Mouse (Mus musculus) MEL (cell line): ENCODE data around the gene Vamp2. TPM values are rescaled to one million over a fixed set of nuclear protein-coding genes. Genes with fewer than 3 reads are reported as not detected.

Source experiments
- DNase-seq: peaks from one replicate; pipeline ENCODE4 v3.0.0; 2011; ENCODE audit warnings: low read depth, low spot score
- H3K27ac ChIP-seq: 2 replicates; pipeline ENCODE4 v1.5.1; 2012; ENCODE audit warnings: low read depth, mild to moderate bottlenecking, control low read depth, low read length, moderate library complexity; ENCODE audit not compliant: control insufficient read depth
- H3K27me3 ChIP-seq, 2 experiments: fragments of 150-350 bp in 1 of 2; sonication (generic) in 1 of 2; 2 replicates each; pipeline ENCODE4 v1.6.1; 2012; ENCODE audit warnings: low read length in 2 of 2, mild to moderate bottlenecking in 2 of 2, improper control_type of control experiment in 1 of 2, moderate library complexity in 1 of 2; ENCODE audit not compliant: insufficient read depth in 2 of 2, control insufficient read depth in 1 of 2
- H3K36me3 ChIP-seq, 2 experiments: 2 replicates each; pipeline ENCODE4 v1.6.1; 2012 to 2014; ENCODE audit warnings: low read length in 2 of 2, improper control_type of control experiment in 1 of 2, inconsistent platforms in 1 of 2, mild to moderate bottlenecking in 1 of 2; ENCODE audit not compliant: insufficient read depth in 2 of 2, control insufficient read depth in 1 of 2
- H3K4me1 ChIP-seq, 2 experiments: fragments of 150-350 bp in 1 of 2; sonication (generic) in 1 of 2; 2 replicates each; pipeline ENCODE4 v1.6.1; 2012; ENCODE audit warnings: low read length in 2 of 2, improper control_type of control experiment in 1 of 2, mild to moderate bottlenecking in 1 of 2; ENCODE audit not compliant: insufficient read depth in 2 of 2, control insufficient read depth in 1 of 2
- H3K4me3 ChIP-seq, 2 experiments: fragments of 150-350 bp in 1 of 2; sonication (generic) in 1 of 2; 2 replicates each; pipeline ENCODE4 v1.5.1; 2012; ENCODE audit warnings: low read depth in 2 of 2, low read length in 2 of 2, mild to moderate bottlenecking in 2 of 2, moderate library complexity in 2 of 2, control low read depth in 1 of 2, improper control_type of control experiment in 1 of 2; ENCODE audit not compliant: control insufficient read depth in 1 of 2, insufficient read depth in 1 of 2
- H3K79me2 ChIP-seq: 2 replicates; pipeline ENCODE4 v1.6.1; 2012; ENCODE audit warnings: mild to moderate bottlenecking, low read length, moderate library complexity; ENCODE audit not compliant: control insufficient read depth, poor library complexity, insufficient read depth
- H3K9ac ChIP-seq: 2 replicates; pipeline ENCODE4 v1.6.1; 2012; ENCODE audit warnings: low read depth, mild to moderate bottlenecking, control low read depth, low read length, moderate library complexity; ENCODE audit not compliant: control insufficient read depth, poor library complexity, severe bottlenecking
- H3K9me3 ChIP-seq: fragments of 150-350 bp; sonication (generic); replicated peaks from 2 replicates; pipeline ENCODE4 v1.6.1; 2012; ENCODE audit warnings: mild to moderate bottlenecking, low read length, improper control_type of control experiment, moderate library complexity; ENCODE audit not compliant: insufficient read depth
- CHD1 ChIP-seq: IDR thresholded peaks from 2 replicates; pipeline ENCODE4 v1.6.1; 2012; ENCODE audit warnings: low read depth, mild to moderate bottlenecking, inconsistent platforms, low read length, improper control_type of control experiment
- CTCF ChIP-seq, 3 experiments: IDR thresholded peaks in 2 of 3; conservative IDR thresholded peaks in 1 of 3; 2 replicates each; pipeline ENCODE4 v1.5.1; 2011 to 2012; ENCODE audit warnings: low read length in 3 of 3, low read depth in 2 of 3, mild to moderate bottlenecking in 2 of 3, improper control_type of control experiment in 1 of 3, inconsistent platforms in 1 of 3, mixed read lengths in 1 of 3, moderate library complexity in 1 of 3; ENCODE audit not compliant: control insufficient read depth in 1 of 3, insufficient read depth in 1 of 3, poor library complexity in 1 of 3, severe bottlenecking in 1 of 3
- E2F4 ChIP-seq: IDR thresholded peaks from 2 replicates; pipeline ENCODE4 v1.6.1; 2011; ENCODE audit warnings: low read depth, low read length, improper control_type of control experiment, borderline replicate concordance
- ETS1 ChIP-seq: IDR thresholded peaks from 2 replicates; pipeline ENCODE4 v1.6.1; 2012; ENCODE audit warnings: low read depth, mild to moderate bottlenecking, inconsistent platforms, low read length, improper control_type of control experiment, moderate library complexity
- GABPA ChIP-seq: IDR thresholded peaks from 2 replicates; pipeline ENCODE4 v1.6.1; 2012; ENCODE audit warnings: low read depth, mild to moderate bottlenecking, inconsistent platforms, low read length, improper control_type of control experiment, moderate library complexity
- HCFC1 ChIP-seq: IDR thresholded peaks from 2 replicates; pipeline ENCODE4 v1.6.1; 2012; ENCODE audit warnings: low read depth, mild to moderate bottlenecking, inconsistent platforms, low read length, improper control_type of control experiment, moderate library complexity
- MAFK ChIP-seq: IDR thresholded peaks from 2 replicates; pipeline ENCODE4 v1.6.1; 2011; ENCODE audit warnings: low read depth, mild to moderate bottlenecking, low read length, improper control_type of control experiment, borderline replicate concordance
- MAX ChIP-seq: IDR thresholded peaks from 2 replicates; pipeline ENCODE4 v1.6.1; 2011; ENCODE audit warnings: low read length, improper control_type of control experiment
- MXI1 ChIP-seq: IDR thresholded peaks from 2 replicates; pipeline ENCODE4 v1.6.1; 2011; ENCODE audit warnings: mild to moderate bottlenecking, low read depth, low read length, improper control_type of control experiment
- MYC ChIP-seq: IDR thresholded peaks from 2 replicates; pipeline ENCODE4 v1.6.1; 2011; ENCODE audit warnings: low read depth, mild to moderate bottlenecking, low read length, improper control_type of control experiment, moderate library complexity
- NELFE ChIP-seq: IDR thresholded peaks from 2 replicates; pipeline ENCODE4 v1.6.1; 2011; ENCODE audit warnings: low read depth, low read length, improper control_type of control experiment
- NRF1 ChIP-seq: IDR thresholded peaks from 2 replicates; pipeline ENCODE4 v1.6.1; 2014; ENCODE audit warnings: low read depth, mild to moderate bottlenecking, inconsistent platforms, low read length, improper control_type of control experiment, moderate library complexity; ENCODE audit not compliant: poor library complexity, insufficient read depth, severe bottlenecking
- RCOR1 ChIP-seq: IDR thresholded peaks from 2 replicates; pipeline ENCODE4 v1.6.1; 2012; ENCODE audit warnings: low read depth, mild to moderate bottlenecking, inconsistent platforms, low read length, improper control_type of control experiment
- SMC3 ChIP-seq: IDR thresholded peaks from 2 replicates; pipeline ENCODE4 v1.6.1; 2011; ENCODE audit warnings: low read depth, low read length, improper control_type of control experiment
- TAL1 ChIP-seq: IDR thresholded peaks from 2 replicates; pipeline ENCODE4 v1.6.1; 2012; ENCODE audit warnings: mild to moderate bottlenecking, inconsistent platforms, low read length, moderate library complexity, mixed read lengths
- TBP ChIP-seq: IDR thresholded peaks from 2 replicates; pipeline ENCODE4 v1.8.0; 2011; ENCODE audit warnings: low read depth, low read length, improper control_type of control experiment
- USF1 ChIP-seq: IDR thresholded peaks from 2 replicates; pipeline ENCODE4 v1.6.1; 2014; ENCODE audit warnings: low read depth, mild to moderate bottlenecking, inconsistent platforms, low read length, improper control_type of control experiment, moderate library complexity
- USF2 ChIP-seq, 2 experiments: IDR thresholded peaks; 2 replicates each; pipeline ENCODE4 v1.6.1; 2011 to 2012; ENCODE audit warnings: improper control_type of control experiment in 2 of 2, low read length in 2 of 2, borderline replicate concordance in 1 of 2, inconsistent platforms in 1 of 2, low read depth in 1 of 2, mild to moderate bottlenecking in 1 of 2; ENCODE audit not compliant: insufficient read depth in 1 of 2
- ZC3H11A ChIP-seq: IDR thresholded peaks from 2 replicates; pipeline ENCODE4 v1.6.1; 2012; ENCODE audit warnings: low read depth, mild to moderate bottlenecking, inconsistent platforms, low read length, improper control_type of control experiment
- ZKSCAN1 ChIP-seq: IDR thresholded peaks from 2 replicates; pipeline ENCODE4 v1.6.1; 2012; ENCODE audit warnings: low read depth, mild to moderate bottlenecking, inconsistent platforms, low read length, improper control_type of control experiment, moderate library complexity
- ZMIZ1 ChIP-seq: IDR thresholded peaks from 2 replicates; pipeline ENCODE4 v1.6.1; 2012; ENCODE audit warnings: low read depth, mild to moderate bottlenecking, inconsistent platforms, low read length, improper control_type of control experiment, moderate library complexity
- ZNF384 ChIP-seq: IDR thresholded peaks from 2 replicates; pipeline ENCODE4 v1.6.1; 2012; ENCODE audit warnings: low read depth, mild to moderate bottlenecking, inconsistent platforms, low read length, improper control_type of control experiment
- polyA plus RNA-seq, 2 experiments: library from polyadenylated mRNA; stranded (reverse) in 1 of 2; unstranded in 1 of 2; fragments of >175 nt in 1 of 2; fragments of >200 nt in 1 of 2; gene quantifications; 2 replicates each; pipeline versions ENCODE4 v1.2.1 to v1.2.4; 2012; ENCODE audit warnings: low replicate concordance in 2 of 2, low read depth in 1 of 2; ENCODE audit not compliant: insufficient read length in 2 of 2, insufficient read depth in 1 of 2, missing spikeins in 1 of 2
- total RNA-seq: library from RNA; depleted of rRNA; stranded (reverse); fragments of 300-350 nt; gene quantifications from 2 replicates; pipeline ENCODE4 v1.2.3, GENCODE M21; 2012

The Vamp2 gene
- total and polyA plus RNA-seq, 3 experiments = 3.3 to 28.9 TPM; not detected in 1

DNA sequence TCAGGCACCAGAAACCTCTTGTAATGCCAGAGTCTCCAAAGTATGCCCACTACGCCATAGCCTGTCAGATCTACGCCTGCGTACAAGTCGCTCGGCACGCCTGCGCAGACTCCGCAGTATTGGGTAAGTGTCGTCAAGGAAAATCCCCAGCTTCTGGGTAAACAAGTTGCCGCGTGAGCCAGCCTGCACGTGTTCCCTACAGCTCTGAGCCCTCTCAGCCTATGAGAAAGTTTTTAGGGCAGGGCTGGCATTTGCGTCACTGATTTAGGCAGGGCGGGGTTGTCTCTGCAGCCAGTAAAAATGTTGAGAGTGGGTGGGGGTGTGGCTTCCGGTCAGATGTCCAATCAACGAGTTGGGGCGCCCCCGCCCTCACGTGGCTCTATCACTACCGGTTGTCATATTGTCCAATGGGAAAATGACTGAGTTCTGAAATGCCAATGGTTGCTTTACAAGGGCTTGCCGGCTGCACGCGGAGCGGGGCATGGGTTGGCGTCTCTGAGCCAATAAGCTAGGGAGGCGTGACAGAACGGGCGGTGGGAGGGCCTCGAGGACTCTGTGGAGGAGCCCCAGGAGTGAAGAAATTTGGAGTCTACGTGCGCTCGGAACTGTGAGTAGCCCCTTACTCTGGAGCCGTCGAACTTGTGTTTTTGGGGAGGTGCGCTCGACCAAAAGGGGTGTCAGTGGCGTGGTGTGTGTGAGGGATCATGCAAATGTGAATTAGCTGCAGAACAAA, 6.6 kb downstream of the Vamp2 start, which contains the start of gene Per1 (continued):
- TF ChIP-seq MAX (peak; percentile 100), ZC3H11A (no peak), SMC3 (no peak), ETS1 (peak; percentile 89), ZKSCAN1 (no peak), CHD1 (no peak), TBP (no peak), USF1 (peak; percentile 96), NRF1 (peak; percentile 96), E2F4 (no peak), MAFK (no peak), TAL1 (no peak), RCOR1 (no peak), GABPA (no peak), NELFE (peak; percentile 59), ZNF384 (no peak), CTCF (IDR thresholded peaks at IDR 0.05 in 2 of 3, conservative IDR thresholded peaks at IDR 0.05 in 1 of 3; ENCODE audit: control insufficient read depth in 1 of 3, insufficient read depth in 1 of 3, low read depth in 2 of 3, low read length in 3 of 3, poor library complexity in 1 of 3, severe bottlenecking in 1 of 3) (no peak), HCFC1 (peak; percentile 92)

DNA sequence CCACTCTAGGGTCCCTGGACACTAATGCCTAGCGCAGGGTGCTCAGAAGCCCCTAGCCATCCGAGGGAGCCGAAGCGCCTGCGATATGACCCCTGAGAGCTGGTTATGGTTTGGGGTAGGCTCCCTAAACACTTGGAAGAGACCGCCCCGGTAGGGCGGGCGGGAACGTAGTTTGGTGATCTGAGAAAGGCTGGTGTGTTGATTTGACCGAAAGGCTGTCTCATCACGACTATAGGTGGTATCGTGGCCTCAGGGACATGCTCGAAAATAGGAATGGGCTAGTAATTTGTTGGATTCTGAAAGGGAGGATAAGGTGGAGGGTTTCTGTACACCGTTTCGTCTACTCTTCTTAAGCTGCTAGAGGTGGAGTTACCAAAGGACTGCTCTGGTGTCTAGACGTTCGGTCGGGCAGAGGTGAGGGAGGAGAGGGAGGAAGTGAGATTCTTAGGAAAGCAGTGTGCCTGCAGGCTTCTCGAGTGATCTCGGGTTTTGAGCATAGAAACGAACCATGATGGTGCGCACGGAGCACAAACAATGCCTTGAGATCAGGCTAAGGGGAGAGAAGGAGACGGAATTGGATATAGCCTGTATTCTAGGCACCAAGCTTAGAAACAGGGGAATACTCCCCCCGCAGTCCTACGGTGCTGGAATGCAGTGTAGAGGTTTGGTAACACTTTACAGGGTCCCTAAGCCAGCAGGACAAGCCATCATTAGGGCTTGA, 7.4 kb downstream of the Vamp2 start:
- H3K36me3 ChIP-seq = peaks cover 4 to 13% of the 10 kb centered on the region in 2 experiments
- peaks cover 17% of the 10 kb centered on the region for H3K79me2 ChIP-seq
- peak overlapping the region; percentile 72 for H3K9ac ChIP-seq
- peaks cover 17 to 21% of the 10 kb centered on the region in 2 experiments for H3K4me1 ChIP-seq
- H3K27me3 ChIP-seq = no peaks in the 10 kb centered on the region
- peak; percentile 44; the same call in 1 of the 2 replicates for TF ChIP-seq ZMIZ1
- TF ChIP-seq MXI1 = peak; percentile 89
- no peak for TF ChIP-seq USF2 (IDR thresholded peaks at IDR 0.05; ENCODE audit: borderline replicate concordance in 1 of 2, insufficient read depth in 1 of 2, low read depth in 1 of 2, low read length in 2 of 2)
- peak; percentile 17; the same call in 1 of the 2 replicates for TF ChIP-seq NELFE
- peak; percentile 32; the same call in 1 of the 2 replicates for TF ChIP-seq MYC
- peak overlapping the region; percentile 54 to 61 for H3K4me3 ChIP-seq
- H3K27ac ChIP-seq = peak overlapping the region; percentile 88
- H3K9me3 ChIP-seq = no peaks in the 10 kb centered on the region
- DNase-seq = peak; percentile 86
